Mouse (Mus musculus) midbrain, embryonic 12.5 days (tissue): ENCODE measurements at regions not wholly inside any gene's neighbourhood (a gene's known extent, or its start where the extent isn't known, plus 50 kb on each side); places are given as distances from the start of the nearest gene placed in this dataset.
"Not testable (repeated sequence)": the region's sequence is repeated elsewhere in the genome, so short reads cannot be mapped to it uniquely, and the experiment has no call there.

ENCODE experiments used
- ATAC-seq: fragments of 200-750 bp; cut with Nextera tagmentation; 2 replicates; pipeline ENCODE4 v1.8.0; 2017; ENCODE audit warnings: low read depth, moderate TSS enrichment, moderate library complexity; ENCODE audit not compliant: low FRiP score
- H3K27ac ChIP-seq: fragments of 300-500 bp; sonication (generic); replicated peaks from 2 replicates; pipeline ENCODE4 v1.5.1; 2016; ENCODE audit warnings: mild to moderate bottlenecking
- H3K27me3 ChIP-seq: fragments of 300-500 bp; sonication (generic); 2 replicates; pipeline ENCODE4 v1.6.1; 2016; ENCODE audit warnings: mild to moderate bottlenecking
- H3K36me3 ChIP-seq: fragments of 300-500 bp; sonication (generic); 2 replicates; pipeline ENCODE4 v1.6.1; 2016
- H3K4me1 ChIP-seq: fragments of 300-500 bp; sonication (generic); 2 replicates; pipeline ENCODE4 v1.6.1; 2016
- H3K4me2 ChIP-seq: fragments of 300-500 bp; sonication (generic); replicated peaks from 2 replicates; pipeline ENCODE4 v1.6.1; 2016; ENCODE audit warnings: mild to moderate bottlenecking, moderate library complexity
- H3K4me3 ChIP-seq: fragments of 300-500 bp; sonication (generic); 2 replicates; pipeline ENCODE4 v1.5.1; 2016; ENCODE audit warnings: mild to moderate bottlenecking
- H3K9ac ChIP-seq: fragments of 300-500 bp; sonication (generic); replicated peaks from 2 replicates; pipeline ENCODE4 v1.6.1; 2016; ENCODE audit warnings: mild to moderate bottlenecking, moderate library complexity
- H3K9me3 ChIP-seq: fragments of 300-500 bp; sonication (generic); 2 replicates; pipeline ENCODE4 v1.6.1; 2016; ENCODE audit warnings: mild to moderate bottlenecking
- WGBS: fragments of 180-500 bp; shearing (Covaris S2); methylation state at CpG from one replicate; pipeline ENCODE4 v1.1.7; 2016; 5-methylcytosine and 5-hydroxymethylcytosine counted together

DNA sequence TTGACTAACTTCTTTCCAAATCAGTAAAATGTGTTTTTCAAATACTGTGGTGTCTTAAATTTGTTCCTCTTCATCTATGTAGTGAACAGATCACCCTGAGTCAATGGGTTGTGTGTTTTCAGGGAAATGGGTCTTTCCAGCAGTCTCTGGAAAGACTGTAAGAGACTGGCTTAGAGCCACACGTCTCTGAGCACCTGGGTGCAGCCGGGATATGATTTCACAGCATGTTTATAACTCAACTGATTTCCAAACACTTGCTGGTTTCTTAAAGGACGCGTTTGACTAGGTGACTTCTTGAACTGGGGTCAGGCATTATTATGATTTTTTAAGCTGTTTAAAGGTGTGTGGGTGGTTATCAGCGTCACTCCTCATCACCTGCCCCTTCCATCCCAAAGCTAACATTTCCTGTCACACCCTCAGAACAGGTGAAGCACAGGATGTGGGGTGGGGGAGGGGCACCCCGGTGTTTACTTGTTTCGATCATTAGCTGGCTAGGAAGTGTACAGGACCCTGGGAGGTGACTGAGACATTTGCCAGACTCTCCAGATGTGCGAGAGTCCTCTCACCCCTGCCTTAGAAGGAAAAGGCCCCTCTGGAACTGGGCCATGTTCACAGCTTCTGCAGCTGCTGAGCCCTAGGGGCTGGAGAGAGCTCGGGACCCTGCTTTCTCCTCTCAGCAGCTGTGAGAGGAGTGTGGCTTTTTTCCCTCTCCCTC, 229.8 kb downstream of the Cd109 start:
- no peak overlapping the region for H3K9ac ChIP-seq
- H3K4me1 ChIP-seq = 0 out of 2 replicates have a peak, but pooled peaks cover 5% of the 10 kb centered on the region
- no peaks in the 10 kb centered on the region for H3K36me3 ChIP-seq
- ATAC-seq = no peak
- WGBS = 67% methylated on average over 9 of the region's 9 CpGs
- H3K27me3 ChIP-seq = no peaks in the 10 kb centered on the region
- no peak overlapping the region for H3K4me2 ChIP-seq
- no peak overlapping the region for H3K4me3 ChIP-seq
- no peak overlapping the region for H3K27ac ChIP-seq
- no peaks in the 10 kb centered on the region for H3K9me3 ChIP-seq

DNA sequence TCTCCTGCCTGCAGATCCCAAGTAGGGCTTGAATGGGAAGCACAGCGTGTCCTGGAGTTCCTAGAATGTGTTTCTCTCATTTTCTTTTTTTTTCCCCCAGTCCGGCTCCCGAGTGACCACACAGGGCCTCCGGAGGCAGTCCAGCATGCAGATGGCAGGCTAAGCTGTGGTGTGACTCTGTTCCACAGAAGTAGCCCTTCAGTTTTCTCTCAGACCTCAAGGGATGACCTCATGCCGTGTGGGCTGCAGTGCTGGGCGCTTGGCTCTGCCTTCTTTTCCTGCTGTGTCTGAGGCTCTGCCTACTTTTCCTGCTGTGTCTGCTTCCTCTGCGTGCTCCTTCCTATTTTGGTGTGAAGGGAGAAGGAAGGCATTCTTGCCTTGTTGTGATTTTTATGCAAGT, 230.8 kb downstream of the Cd109 start:
- Histone ChIP-seq H3K36me3 (no peaks in the 10 kb centered on the region), H3K4me2 (no peak overlapping the region), H3K9ac (no peak overlapping the region), H3K4me1 (0 out of 2 replicates have a peak, but pooled peaks cover 5% of the 10 kb centered on the region), H3K27ac (no peak overlapping the region; the same call in 1 of the 2 replicates), H3K9me3 (no peaks in the 10 kb centered on the region), H3K27me3 (no peaks in the 10 kb centered on the region), H3K4me3 (no peak overlapping the region)
- ATAC-seq = 0 out of 2 replicates have a peak, but pooled peaks have one; percentile 38
- 29% methylated on average over 7 of the region's 7 CpGs for WGBS

DNA sequence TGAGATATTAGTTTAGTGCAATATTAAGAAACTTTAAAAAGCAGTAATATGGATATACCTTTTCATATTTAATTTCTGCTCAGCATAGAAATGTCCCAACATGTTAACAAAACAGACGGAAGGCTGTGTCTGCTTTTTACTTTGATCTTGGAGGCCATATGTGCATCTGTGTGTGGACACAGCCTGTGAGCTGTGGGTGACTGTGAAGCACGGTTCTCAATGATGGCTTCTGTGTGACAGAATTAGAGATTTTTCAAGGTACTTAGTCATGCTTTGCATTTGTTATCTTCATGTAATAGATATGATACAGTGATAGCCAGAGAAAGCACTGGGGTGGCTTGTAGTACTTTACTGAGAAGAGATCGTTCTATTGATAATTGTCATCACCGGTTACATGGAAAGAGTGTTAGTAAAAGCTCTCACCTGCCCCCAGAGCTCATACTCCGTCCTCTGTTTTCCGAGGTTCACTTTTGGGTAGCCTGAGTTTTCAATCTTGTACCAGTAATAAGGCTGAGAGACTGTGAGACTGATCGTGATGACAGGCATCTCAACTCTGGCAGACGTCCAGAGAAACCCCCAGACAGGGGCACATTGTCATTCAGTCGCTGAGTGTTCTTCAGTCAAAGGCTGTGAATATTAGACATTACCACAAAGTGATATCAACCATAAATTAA, 232.7 kb downstream of the Cd109 start:
- Histone ChIP-seq H3K27me3 (no peaks in the 10 kb centered on the region), H3K9me3 (no peaks in the 10 kb centered on the region), H3K27ac (0 out of 2 replicates have a peak overlapping the region, but pooled peaks have one; percentile 30), H3K4me2 (no peak overlapping the region), H3K9ac (no peak overlapping the region), H3K4me3 (no peak overlapping the region), H3K4me1 (0 out of 2 replicates have a peak, but pooled peaks cover 5% of the 10 kb centered on the region), H3K36me3 (no peaks in the 10 kb centered on the region)
- ATAC-seq = peak; percentile 84
- WGBS = 62% methylated on average over 9 of the region's 9 CpGs

DNA sequence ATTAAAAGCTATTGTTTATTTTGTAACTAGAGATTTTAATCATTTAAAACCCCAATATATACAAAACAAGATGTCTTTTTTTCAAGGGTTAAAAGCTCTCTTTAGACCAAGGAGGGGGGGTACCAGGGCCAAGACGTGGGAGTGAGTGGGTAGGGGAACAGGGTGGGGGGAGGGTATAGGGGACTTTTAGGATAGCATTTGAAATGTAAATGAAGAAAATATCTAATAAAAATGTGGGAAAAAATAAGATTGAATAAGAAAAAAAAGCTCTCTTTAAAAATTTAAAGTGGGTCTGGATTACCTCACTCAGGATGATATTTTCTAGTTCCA, 233.2 kb downstream of the Cd109 start:
- not testable (repeated sequence) for H3K4me1 ChIP-seq, H3K36me3 ChIP-seq, H3K4me2 ChIP-seq, H3K27ac ChIP-seq, H3K4me3 ChIP-seq, H3K9me3 ChIP-seq, H3K9ac ChIP-seq, H3K27me3 ChIP-seq
- 35% methylated on average over 1 of the region's 1 CpGs for WGBS
- peak; percentile 50; the same call in 1 of the 2 replicates for ATAC-seq

DNA sequence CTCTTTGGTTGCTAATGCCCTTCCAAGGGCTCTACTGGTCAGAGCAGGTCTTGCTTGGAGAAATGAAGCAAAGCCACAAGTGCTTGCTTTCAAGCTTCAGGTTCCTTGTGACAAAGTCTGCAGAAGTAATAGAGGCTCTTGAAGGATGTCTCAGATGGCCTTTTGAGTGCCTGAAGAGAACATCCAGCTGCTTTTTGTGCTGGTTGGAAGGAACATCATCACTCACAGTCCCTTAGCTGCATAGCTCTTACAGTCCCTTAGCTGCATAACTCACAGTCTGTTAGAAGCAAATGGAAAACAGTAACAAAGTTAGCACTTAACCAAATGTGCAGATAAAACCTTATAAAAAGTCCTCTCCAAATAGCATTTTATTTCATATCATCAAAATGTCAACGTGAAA, 241.6 kb downstream of the Cd109 start:
- no peaks in the 10 kb centered on the region for H3K4me1 ChIP-seq
- H3K9me3 ChIP-seq = no peaks in the 10 kb centered on the region
- H3K9ac ChIP-seq = no peak overlapping the region
- no peak overlapping the region for H3K27ac ChIP-seq
- no peaks in the 10 kb centered on the region for H3K27me3 ChIP-seq
- no peaks in the 10 kb centered on the region for H3K36me3 ChIP-seq
- ATAC-seq = no peak
- 94% methylated on average over 1 of the region's 1 CpGs for WGBS
- H3K4me3 ChIP-seq = no peak overlapping the region
- H3K4me2 ChIP-seq = no peak overlapping the region

DNA sequence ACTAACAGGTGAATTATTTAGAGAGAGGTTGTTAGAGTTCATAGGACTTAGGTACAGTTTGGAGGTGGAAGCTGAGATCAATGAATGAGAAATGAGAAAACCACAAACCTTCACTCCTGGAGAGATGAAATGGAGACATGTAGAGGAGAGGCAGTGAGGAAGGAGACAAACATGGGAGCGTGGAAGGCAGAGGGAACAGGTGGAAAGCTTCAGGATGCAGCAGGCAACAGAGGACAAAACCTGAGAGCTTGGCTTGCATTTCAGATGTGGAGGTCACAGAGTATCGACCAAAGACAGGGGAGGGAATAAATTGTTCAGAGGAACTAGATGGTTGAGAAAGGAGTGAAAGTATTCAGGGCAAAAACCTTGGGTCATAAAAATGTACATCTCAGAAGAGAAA, 244.6 kb downstream of the Cd109 start:
- Histone ChIP-seq H3K27ac (no peak overlapping the region), H3K27me3 (no peaks in the 10 kb centered on the region), H3K4me1 (no peaks in the 10 kb centered on the region), H3K9ac (no peak overlapping the region), H3K4me2 (no peak overlapping the region), H3K36me3 (no peaks in the 10 kb centered on the region), H3K4me3 (no peak overlapping the region), H3K9me3 (no peaks in the 10 kb centered on the region)
- WGBS = 81% methylated on average over 2 of the region's 2 CpGs
- ATAC-seq = no peak

DNA sequence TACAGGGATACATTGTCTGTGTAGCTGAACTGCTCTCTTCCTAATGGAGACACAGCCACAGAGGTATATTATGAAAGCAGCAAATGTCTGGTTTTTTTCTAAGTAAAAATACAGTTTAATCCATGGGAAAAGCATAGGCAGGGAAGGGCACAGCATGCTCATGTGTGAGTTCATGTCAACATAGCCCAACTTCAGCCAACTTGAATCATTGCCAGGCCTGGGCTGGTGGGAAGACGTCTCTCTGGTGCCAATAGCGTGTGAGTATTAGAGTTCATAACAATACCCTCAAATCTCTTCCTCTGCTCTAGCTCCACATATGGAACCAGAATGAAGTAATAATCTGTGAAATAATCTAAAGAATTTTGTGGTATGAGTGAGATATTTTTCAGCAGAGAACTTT, 257.2 kb downstream of the Cd109 start:
- H3K4me3 ChIP-seq = no peak overlapping the region

DNA sequence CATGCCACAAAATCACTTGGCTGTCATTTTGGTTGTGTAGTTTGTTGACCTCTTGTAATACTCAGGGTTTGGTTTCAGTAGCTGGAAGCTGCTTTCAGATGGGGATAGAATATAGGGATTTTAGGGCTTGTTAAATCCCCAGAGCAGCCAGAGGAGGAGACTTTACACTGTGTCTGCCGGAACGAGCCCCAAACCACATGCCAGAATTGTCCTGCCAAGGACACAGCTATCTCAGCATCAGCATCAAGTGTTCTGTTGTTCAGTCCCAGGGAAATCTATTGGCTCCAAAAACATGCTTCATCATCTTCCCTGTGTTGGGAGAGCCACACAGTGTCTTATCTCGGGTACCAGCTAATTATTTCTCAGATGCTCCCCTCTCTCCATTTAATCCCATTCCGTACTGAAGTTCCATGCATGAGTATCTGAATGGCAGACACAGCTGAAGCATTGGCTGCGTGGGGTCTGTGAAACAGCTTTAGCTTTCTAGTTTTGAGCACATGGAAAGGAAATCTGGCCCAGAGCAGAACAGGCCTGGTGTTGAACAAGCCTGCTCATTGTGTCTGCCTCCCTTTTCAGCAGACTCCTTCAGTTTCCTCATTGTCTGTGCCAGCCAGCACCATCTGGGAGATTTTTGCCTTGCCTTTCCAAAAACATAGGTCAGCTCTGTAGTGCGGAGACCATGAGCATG, 264.8 kb downstream of the Cd109 start:
- no peak overlapping the region for H3K4me3 ChIP-seq
- no peaks in the 10 kb centered on the region for H3K27me3 ChIP-seq
- peak; percentile 90 for ATAC-seq
- H3K36me3 ChIP-seq = no peaks in the 10 kb centered on the region
- 15% methylated on average over 6 of the region's 6 CpGs for WGBS
- H3K4me1 ChIP-seq = peaks cover 26% of the 10 kb centered on the region
- H3K9ac ChIP-seq = no peak overlapping the region
- no peaks in the 10 kb centered on the region for H3K9me3 ChIP-seq
- peak overlapping the region; percentile 87 for H3K27ac ChIP-seq
- H3K4me2 ChIP-seq = no peak overlapping the region

More for the DNA sequence above, 257.2 kb downstream of the Cd109 start:
- Histone ChIP-seq H3K9ac (no peak overlapping the region), H3K27me3 (no peaks in the 10 kb centered on the region), H3K9me3 (no peaks in the 10 kb centered on the region), H3K4me1 (no peaks in the 10 kb centered on the region), H3K36me3 (no peaks in the 10 kb centered on the region), H3K4me2 (no peak overlapping the region), H3K27ac (no peak overlapping the region)
- WGBS = 80% methylated on average over 2 of the region's 2 CpGs
- ATAC-seq = no peak

DNA sequence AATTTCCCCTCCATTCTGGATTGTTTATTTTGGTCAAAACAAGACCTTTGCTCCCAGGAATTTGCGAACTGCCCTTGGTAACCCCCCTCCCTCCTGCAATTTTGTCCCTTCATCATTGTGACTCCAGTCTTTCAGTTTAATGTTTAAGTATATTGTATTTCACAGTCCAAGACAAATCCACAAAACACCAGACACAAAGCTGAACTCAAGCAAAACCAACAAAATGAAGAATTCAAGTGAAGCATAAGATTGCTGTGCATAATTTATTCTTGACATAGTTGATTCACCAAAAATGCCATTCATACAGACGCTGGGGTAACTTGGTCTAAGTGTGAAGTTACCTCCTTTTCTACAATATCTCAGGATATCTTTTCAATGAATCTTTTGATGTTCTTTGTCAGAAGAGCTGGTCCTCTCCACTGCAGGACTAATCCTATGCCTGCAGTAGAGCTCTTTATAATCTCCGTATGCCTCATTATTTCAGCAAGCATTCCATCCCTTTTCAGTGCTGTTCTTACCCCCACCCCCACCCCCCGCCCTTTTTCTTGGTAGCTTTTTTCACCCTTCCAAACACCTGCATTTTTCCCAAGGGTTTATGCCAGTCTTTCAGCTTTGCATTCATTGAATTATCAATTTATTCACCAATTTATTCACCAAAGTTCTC, 265.4 kb downstream of the Cd109 start:
- H3K4me2 ChIP-seq = no peak overlapping the region
- H3K4me3 ChIP-seq = no peak overlapping the region
- H3K9ac ChIP-seq = no peak overlapping the region
- no peaks in the 10 kb centered on the region for H3K9me3 ChIP-seq
- H3K36me3 ChIP-seq = no peaks in the 10 kb centered on the region
- peak; percentile 82 for ATAC-seq
- H3K27me3 ChIP-seq = no peaks in the 10 kb centered on the region
- H3K4me1 ChIP-seq = peaks cover 26% of the 10 kb centered on the region
- WGBS = 9% methylated on average over 4 of the region's 4 CpGs
- H3K27ac ChIP-seq = peak overlapping the region; percentile 87

DNA sequence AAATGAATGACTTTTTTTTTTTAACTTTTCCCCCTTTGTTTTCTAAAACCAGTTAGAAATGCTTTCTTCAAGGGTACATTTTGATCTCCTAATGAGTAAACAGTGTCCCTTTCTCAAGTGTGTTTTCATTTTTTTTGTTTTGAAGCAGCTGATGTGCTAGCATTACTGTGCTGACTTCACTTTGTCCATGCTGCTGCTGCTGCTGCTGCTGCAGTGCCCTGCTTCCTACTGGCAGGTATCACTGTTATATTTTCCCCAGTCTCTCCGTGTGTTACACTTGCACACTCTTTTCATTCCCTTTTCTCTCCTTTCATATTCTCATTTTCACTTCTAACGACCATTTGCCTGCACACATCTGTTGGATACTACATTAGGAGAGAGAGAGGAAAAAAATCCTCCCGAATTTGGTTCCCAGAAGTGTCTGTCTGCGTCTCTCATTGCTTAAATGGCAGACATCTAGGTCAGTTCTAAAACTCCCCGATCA, 266.0 kb downstream of the Cd109 start:
- Histone ChIP-seq H3K9me3 (no peaks in the 10 kb centered on the region), H3K27ac (peak overlapping the region; percentile 78), H3K4me3 (no peak overlapping the region), H3K9ac (no peak overlapping the region), H3K36me3 (no peaks in the 10 kb centered on the region), H3K27me3 (no peaks in the 10 kb centered on the region), H3K4me1 (peaks cover 26% of the 10 kb centered on the region), H3K4me2 (0 out of 2 replicates have a peak overlapping the region, but pooled peaks have one; percentile 19)
- peak; percentile 39; the same call in 1 of the 2 replicates for ATAC-seq
- 34% methylated on average over 5 of the region's 5 CpGs for WGBS

DNA sequence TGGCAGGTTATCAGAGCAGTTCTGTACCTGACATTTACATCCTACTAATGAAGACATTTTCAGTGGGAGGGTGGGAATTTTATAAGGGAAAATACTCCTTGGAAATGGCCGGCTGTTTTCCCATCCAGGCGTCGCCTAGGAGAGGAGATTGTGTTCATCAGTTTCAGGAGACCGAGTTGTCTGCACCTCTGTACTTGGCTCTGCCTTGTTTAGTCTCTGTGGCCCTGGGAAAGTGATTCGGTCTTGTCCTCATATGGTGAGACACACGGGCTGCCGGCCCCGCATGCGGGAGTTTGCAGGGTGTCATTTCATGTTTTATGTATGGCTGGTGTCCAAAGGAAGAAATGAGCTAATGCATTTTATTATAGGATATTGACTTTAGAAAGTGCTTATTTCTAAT, 287.9 kb downstream of the Cd109 start:
- H3K9ac ChIP-seq = no peak overlapping the region
- no peak for ATAC-seq
- no peaks in the 10 kb centered on the region for H3K4me1 ChIP-seq
- 75% methylated on average over 9 of the region's 9 CpGs for WGBS
- H3K36me3 ChIP-seq = no peaks in the 10 kb centered on the region
- H3K4me2 ChIP-seq = no peak overlapping the region
- H3K27ac ChIP-seq = no peak overlapping the region
- H3K4me3 ChIP-seq = no peak overlapping the region
- no peaks in the 10 kb centered on the region for H3K27me3 ChIP-seq
- H3K9me3 ChIP-seq = no peaks in the 10 kb centered on the region

DNA sequence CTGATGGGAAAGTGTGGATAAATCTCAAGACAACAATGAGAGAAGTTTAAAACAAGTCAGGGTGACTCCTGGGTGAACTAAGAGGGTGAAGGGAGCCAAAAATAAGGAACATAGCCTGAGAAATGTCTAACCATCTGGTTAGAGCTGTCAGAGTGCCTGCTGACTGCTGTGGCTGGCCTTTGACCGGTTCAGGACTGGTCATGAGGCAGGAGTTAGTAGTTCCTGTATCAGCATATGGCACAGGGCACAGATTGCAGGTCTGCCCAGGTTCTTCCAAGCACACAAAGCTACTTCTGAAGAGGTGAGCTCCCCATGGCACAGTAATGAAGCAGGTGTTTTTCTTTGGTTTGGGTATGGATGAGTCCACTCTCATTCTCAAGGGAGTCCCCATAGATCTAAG, 302.0 kb downstream of the Cd109 start:
- Histone ChIP-seq H3K4me1 (no peaks in the 10 kb centered on the region), H3K4me2 (no peak overlapping the region), H3K36me3 (no peaks in the 10 kb centered on the region), H3K9me3 (no peaks in the 10 kb centered on the region), H3K27ac (no peak overlapping the region), H3K27me3 (no peaks in the 10 kb centered on the region), H3K4me3 (no peak overlapping the region), H3K9ac (no peak overlapping the region)
- 86% methylated on average over 1 of the region's 1 CpGs for WGBS
- no peak for ATAC-seq
